Mouse (Mus musculus) adrenal gland, postnatal 14 days (tissue): ENCODE measurements around the gene Slc4a5. TPM values are rescaled to one million over a fixed set of nuclear protein-coding genes. Genes with fewer than 3 reads are reported as not detected.
A peak's percentile ranks its signal among the peaks of the same experiment; 100 is the strongest.

Source experiments
- DNase-seq: peaks from one replicate; pipeline ENCODE4 v3.0.0; 2021; ENCODE audit warnings: mixed read lengths
- total RNA-seq: library from RNA; stranded (reverse); gene quantifications from 2 replicates; pipeline ENCODE4 v1.2.3, GENCODE M21; 2021

Gene Slc4a5
- total RNA-seq, 1 experiment from 2014 or later, result 0.30 TPM

- DNase-seq, result no peak
These were observed 91.6 kb downstream of the Slc4a5 start for GRCm38 (mm10) chr6:83311206-83311605.

GRCm38 (mm10) chr6:83312021-83312420 is 92.4 kb downstream of the Slc4a5 start:
- DNase-seq, result no peak

GRCm38 (mm10) chr6:83312514-83312913 is 92.9 kb downstream of the Slc4a5 start:
- peak; percentile 59 for DNase-seq

- DNase-seq, result no peak
These were observed 95.7 kb downstream of the Slc4a5 start for GRCm38 (mm10) chr6:83315293-83315692.

- DNase-seq, result peak; percentile 21
These were observed 96.4 kb downstream of the Slc4a5 start for GRCm38 (mm10) chr6:83316022-83316421.

- DNase-seq, result peak; percentile 96
These were observed 97.6 kb downstream of the Slc4a5 start for GRCm38 (mm10) chr6:83317108-83317741.

- no peak for DNase-seq
These were observed 102.3 kb downstream of the Slc4a5 start for GRCm38 (mm10) chr6:83321927-83322326.

- no peak for DNase-seq
These were observed 103.2 kb downstream of the Slc4a5 start for GRCm38 (mm10) chr6:83322794-83323193.

- no peak for DNase-seq
These were observed 104.2 kb downstream of the Slc4a5 start for GRCm38 (mm10) chr6:83323652-83324419.

- DNase-seq, result peak; percentile 96
These were observed 106.1 kb downstream of the Slc4a5 start, which contains the start of the genes Mthfd2 and Mob1a for GRCm38 (mm10) chr6:83325525-83326393. Gene Mthfd2 (minus strand): TSS chr6:83325908. Gene Mob1a (plus strand): TSS chr6:83326016.

- peak; percentile 30 for DNase-seq
These were observed 106.7 kb downstream of the Slc4a5 start for GRCm38 (mm10) chr6:83326394-83326736.

GRCm38 (mm10) chr6:83326761-83327160 is 107.1 kb downstream of the Slc4a5 start:
- DNase-seq, result no peak

- no peak for DNase-seq
These were observed 108.1 kb downstream of the Slc4a5 start for GRCm38 (mm10) chr6:83327591-83328190.

GRCm38 (mm10) chr6:83341387-83341786 is 121.8 kb downstream of the Slc4a5 start:
- no peak for DNase-seq

GRCm38 (mm10) chr6:83342957-83343356 is 123.3 kb downstream of the Slc4a5 start:
- DNase-seq, result no peak

- DNase-seq, result peak; percentile 59
These were observed 125.7 kb downstream of the Slc4a5 start for GRCm38 (mm10) chr6:83345285-83345684.

- no peak for DNase-seq
These were observed 128.3 kb downstream of the Slc4a5 start for GRCm38 (mm10) chr6:83347916-83348315.

- DNase-seq, result peak; percentile 43
These were observed 129.2 kb downstream of the Slc4a5 start, which contains the start of gene Bola3 for GRCm38 (mm10) chr6:83348873-83349272. Gene Bola3 (plus strand): TSS chr6:83349147.

- DNase-seq, result peak; percentile 96
These were observed 129.8 kb downstream of the Slc4a5 start for GRCm38 (mm10) chr6:83349274-83349958.

- DNase-seq, result no peak
These were observed 130.5 kb downstream of the Slc4a5 start for GRCm38 (mm10) chr6:83350172-83350571.

GRCm38 (mm10) chr6:83350851-83351405 is 131.3 kb downstream of the Slc4a5 start:
- DNase-seq, result no peak
